Mouse (Mus musculus) bone marrow macrophage, adult 2 months (primary cell): ENCODE results near the gene Rb1.

Source experiments
- CTCF ChIP-seq: IDR thresholded peaks from 2 replicates; pipeline ENCODE4 v1.5.1; 2012; ENCODE audit warnings: low read depth, mild to moderate bottlenecking, low read length, moderate library complexity
- POLR2A ChIP-seq: IDR thresholded peaks from 2 replicates; pipeline ENCODE4 v1.6.1; 2012; ENCODE audit warnings: mild to moderate bottlenecking, low read depth, low read length, borderline replicate concordance

DNA sequence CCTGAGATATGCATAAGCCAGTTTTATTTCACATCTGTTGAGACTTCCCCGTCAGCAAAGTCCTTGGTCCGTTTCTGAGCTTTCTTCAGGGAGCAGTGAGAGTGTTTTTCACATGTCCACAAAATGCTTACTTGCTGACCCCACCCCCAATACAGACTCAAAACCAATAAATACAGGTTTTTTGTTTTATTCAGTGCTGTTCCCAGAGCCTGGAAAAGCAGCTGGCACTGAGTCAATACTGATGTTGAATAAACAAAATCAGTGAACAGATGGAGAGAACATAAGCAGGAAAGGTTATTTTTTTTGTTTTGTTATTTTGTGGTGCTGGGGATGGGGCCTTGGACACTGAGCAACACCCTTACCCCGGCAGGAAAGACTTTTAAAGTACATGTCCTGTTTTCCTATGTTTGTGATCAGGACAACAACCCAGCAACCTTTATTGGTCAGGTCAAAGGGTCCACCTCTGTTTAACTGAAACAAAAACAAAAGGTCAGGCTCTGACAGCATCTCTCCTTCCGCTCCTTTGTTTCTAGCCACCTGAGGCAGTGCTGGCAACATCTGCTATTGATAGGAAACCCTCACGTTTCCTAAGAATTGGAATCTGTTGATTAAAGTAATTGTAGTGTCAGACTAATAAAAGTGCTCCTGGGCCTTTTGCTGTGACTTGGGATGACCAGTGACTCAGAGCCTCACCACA, 94.2 kb downstream of the Rb1 start:
- TF ChIP-seq CTCF = no peak
- no peak for TF ChIP-seq POLR2A
